Mouse (Mus musculus): ENCODE results near the gene Prr36.

DNA sequence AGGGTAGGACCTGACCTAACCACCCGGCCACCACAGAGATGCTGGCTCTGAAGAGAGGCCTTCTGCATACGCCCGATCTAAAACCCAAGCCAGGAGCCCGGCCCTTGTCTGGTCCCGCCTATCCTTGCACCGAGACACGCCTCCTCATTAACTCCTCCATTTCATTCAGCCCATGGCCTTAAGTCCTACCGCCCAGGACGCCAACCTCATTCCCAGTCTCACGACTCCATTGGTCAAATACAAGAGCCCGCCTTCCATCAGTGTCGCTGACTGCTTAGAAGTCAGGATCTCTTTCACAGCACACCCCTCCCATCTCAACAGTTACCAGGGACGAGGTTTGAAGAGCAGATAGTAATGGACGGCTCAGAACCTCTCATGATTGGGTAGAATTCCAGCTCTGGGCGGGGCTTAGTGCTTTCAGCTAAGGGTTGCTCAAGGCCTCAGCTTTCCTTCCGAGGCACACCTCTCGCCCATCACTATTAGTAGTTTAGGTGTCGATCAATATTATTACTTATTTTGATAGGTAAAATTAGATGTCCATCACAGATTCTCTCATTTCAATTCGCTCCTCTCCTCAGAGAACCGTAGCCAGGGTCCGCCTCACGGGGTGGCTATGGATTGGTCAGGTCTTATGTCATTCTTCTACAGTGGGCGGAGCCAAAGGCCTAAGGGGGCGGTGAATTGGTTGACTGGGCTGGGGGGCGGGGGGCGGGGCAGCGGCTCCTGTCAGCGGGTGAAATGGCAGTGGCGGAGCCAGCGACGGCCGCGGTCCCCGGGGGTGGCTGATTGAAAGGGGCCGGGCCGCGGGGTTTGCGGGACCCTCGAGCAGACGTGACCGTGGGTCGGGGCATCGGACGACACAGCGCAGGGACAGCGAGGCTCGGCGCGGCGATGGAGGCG, 51.2 kb downstream of the Prr36 start, which contains the start of gene Evi5l:
- TF ChIP-seq POLR2A (IDR thresholded peaks at IDR 0.05; ENCODE audit: borderline replicate concordance, control insufficient read depth, low read depth, low read length) (no peak), CTCF (IDR thresholded peaks at IDR 0.05; ENCODE audit: control insufficient read depth, insufficient read depth, low read length) (no peak)

Measured in bone marrow, adult 2 months (tissue).